Mouse (Mus musculus) cortical plate, adult 2 months (tissue): Measurements from ENCODE around the gene Clec2d.

Experiments
- CTCF ChIP-seq: fragments of 200-500 bp; IDR thresholded peaks from 2 replicates; pipeline ENCODE4 v1.5.1; 2011; ENCODE audit warnings: mild to moderate bottlenecking, control low read depth, low read length; ENCODE audit not compliant: insufficient read depth; ENCODE audit errors: extremely low read depth
- POLR2A ChIP-seq: fragments of 200-500 bp; IDR thresholded peaks from 2 replicates; pipeline ENCODE4 v1.6.1; 2011; ENCODE audit warnings: mild to moderate bottlenecking, low read length, control low read depth; ENCODE audit not compliant: insufficient read depth; ENCODE audit errors: extremely low read depth

DNA sequence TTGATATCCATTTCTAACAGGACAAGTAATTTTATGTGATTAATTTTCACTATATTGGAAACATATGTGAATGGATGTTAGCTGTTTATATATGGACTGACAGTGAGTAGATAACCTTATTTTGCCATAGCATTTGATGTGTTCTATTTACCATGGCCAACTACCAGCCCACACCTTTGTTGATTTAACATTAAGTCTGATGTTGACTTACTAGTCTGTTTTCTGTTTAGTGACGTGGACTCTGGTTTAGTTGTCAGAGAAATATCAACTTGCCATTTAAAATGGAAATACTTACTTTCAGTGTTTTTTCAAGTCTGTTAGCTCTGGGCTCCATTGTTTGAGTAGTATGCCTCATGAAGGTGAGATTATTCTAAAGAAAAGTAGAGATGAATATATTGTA, 3.8 kb upstream of the Clec2d start:
- TF ChIP-seq CTCF (no peak), POLR2A (no peak)
